10 mouse cellular contexts compared by ENCODE assay signal in the genomic region with DNA sequence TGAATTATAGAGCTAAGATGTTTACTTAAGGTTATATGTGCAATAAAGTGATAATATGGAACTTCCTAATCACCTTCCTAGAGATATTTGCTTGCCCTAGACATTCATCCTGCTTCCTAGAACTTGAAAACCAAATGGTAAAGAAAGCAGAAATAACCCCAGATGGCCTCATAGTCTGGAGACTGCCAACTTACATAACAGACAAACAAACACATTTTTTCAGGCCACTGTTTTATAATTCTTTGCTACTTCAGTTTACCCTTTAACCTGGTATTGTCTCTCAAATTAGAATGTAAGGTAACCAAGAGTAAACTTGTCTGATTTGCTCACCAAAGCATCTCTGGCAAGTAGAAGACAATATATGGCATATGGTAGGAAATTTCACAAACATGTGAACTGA.
"Had no signal": no experiment of that assay in that cellular context is flagged by ENCODE, and none has a peak within 500 bp of the region (broad histone marks: within the 10 kb centered on the region; RNA-seq: fewer than 3 reads in every experiment).

No protein-coding gene starts in this region.

- DNase-seq: gastrocnemius, adult 2 months; gastrocnemius, postnatal 10 days; gastrocnemius, postnatal 25 days; heart, adult 18-20 months; heart, postnatal 10 days; heart, postnatal 4 days; kidney, adult 18-20 months; kidney, postnatal 10 days; kidney, postnatal 4 days; liver had no signal
